Mouse (Mus musculus): ENCODE measurements at regions not wholly inside any gene's neighbourhood (a gene's known extent, or its start where the extent isn't known, plus 50 kb on each side); places are given as distances from the start of the nearest gene placed in this dataset.
A peak's percentile ranks its signal among the peaks of the same experiment; 100 is the strongest.
"Not testable (repeated sequence)": the region's sequence is repeated elsewhere in the genome, so short reads cannot be mapped to it uniquely, and the experiment has no call there.

GRCm38 (mm10) chr2:84042793-84043192, 52.4 kb downstream of the Gm13691 start:
- DNase-seq, result no peak

- DNase-seq, result no peak
Observed at GRCm38 (mm10) chr2:84048398-84049140, 58.2 kb downstream of the Gm13691 start.

DNA sequence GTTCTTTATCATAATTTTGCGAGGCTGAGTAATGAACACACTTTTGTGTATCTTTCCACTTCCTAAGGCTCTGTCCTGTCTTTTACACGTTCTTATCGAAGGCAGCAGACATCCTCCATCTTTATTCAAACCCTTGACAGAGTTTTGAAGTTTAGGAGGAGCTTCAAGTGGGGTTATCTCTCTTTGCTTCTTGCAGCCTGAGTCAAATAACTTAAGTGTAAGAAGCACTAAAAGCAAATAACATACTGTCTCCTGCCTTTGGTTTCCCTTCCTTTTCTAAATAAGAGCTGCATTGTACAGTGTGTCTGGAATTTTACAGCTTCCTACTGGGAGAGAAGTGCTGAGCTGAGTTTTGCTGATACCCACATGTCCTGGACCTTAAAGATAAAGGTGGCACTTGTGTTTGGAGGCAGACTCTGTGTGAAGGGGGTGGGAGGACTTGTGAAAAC, 61.6 kb downstream of the Gm13691 start:
- DNase-seq, result no peak

DNA sequence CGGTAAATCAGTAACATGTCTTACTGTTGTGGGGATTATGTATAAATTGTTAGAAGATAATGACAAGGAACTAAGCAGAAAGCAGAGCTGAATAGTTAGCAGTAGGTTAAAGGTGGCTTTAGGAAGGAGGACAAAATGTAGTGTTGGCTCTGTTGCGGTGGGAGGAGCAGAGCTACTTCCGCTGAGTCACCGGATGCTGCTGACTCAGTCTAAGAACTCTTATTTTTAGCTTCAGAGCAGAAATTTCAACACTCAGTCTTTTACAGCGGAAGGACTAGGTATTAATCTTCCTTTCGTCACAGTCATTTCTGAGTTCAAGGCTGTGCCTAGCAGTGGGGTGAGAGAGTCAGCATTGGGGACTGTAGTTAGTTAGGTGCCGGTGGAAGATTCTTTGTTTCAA, 68.9 kb downstream of the Gm13691 start:
- DNase-seq, result peak in 1 of 2 experiments; percentile 6

GRCm38 (mm10) chr2:84061221-84061620, 70.9 kb downstream of the Gm13691 start:
- no peak for DNase-seq

DNA sequence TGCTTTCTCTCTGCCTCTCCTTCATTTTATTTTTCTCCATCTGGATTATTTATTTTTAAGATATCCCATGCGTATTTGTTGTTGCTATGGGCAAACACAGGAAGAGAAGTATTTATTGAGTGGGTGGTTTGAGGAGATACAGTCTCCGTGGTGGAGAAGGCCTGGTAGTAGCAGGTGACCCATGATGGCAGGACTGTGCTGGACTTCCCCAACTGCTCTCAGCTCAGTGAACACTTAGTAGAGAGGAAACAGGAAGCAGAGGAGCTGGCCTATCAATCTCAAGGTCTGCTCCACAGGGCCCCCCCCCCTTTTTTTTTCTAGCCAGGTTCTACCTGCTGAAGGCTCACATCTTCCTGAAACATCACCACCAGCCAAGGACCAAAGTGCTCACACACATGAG, 74.0 kb downstream of the Gm13691 start:
- no peak for DNase-seq

DNA sequence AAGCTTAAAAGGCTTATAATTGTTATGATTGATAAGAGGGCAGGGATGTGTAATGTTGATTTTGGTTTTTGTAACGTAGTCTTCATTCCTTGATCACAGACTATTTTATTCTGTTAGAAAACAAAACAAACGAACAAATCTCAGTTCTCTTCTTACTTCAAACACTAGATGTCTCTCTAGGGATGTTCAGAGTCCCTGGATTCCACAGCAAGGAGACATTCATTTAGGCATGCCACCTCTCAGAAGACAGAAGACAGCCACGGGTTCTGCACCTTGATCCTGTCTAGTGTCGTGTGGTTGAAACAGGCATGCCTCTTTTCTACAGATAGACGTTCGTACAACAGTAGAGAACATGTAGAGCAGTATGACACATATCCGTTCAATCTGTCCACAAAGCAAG, 74.7 kb downstream of the Gm13691 start:
- DNase-seq, result no peak

- no peak for DNase-seq
Observed at GRCm38 (mm10) chr2:84065749-84066148, 75.4 kb downstream of the Gm13691 start.

GRCm38 (mm10) chr2:84066151-84066693, 75.9 kb downstream of the Gm13691 start:
- DNase-seq, result no peak

DNA sequence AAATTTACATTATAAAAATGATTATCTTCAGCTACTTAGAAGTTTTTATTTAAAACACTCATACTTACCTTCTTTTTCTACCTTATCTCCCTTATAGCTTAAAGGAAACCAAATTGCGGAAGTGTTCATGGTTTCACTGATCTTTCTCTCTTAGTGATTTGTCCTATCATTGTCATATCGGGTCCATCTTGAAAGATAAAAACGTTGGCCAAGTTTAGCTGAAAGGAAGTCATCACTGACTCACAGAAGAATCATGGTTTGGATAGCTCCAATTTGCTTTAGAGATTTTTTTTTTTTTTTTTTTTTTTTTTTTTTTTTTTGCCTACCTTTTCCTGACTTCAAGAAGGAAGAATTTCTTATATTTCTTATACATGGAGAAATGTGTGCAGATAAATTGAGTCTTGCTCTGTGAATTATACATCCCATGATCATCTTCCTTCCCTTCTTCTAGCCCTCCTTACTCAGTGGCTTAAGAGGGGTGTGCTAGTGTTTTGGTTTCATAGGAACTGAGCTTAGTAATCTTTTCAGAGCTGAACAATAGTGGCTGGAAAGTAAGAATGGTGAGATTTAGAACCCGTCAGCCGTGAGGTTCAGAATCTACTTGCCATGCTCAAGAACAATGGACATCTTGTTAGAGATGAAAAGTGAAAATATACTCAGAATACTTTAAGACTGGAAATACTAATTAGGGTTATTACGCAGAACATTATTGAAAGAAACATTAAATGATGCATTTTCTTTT, 76.6 kb downstream of the Gm13691 start:
- no peak for DNase-seq

GRCm38 (mm10) chr2:84068617-84069016, 78.3 kb downstream of the Gm13691 start:
- no peak for DNase-seq

GRCm38 (mm10) chr2:84069411-84069810, 79.1 kb downstream of the Gm13691 start:
- DNase-seq, result not testable (repeated sequence)

GRCm38 (mm10) chr2:84072881-84073583, 82.7 kb downstream of the Gm13691 start:
- DNase-seq, result peak; percentile 32 to 69

- DNase-seq, result no peak
Observed at GRCm38 (mm10) chr2:84075944-84076343, 85.6 kb downstream of the Gm13691 start.

- no peak for DNase-seq
Observed at GRCm38 (mm10) chr2:84079284-84079683, 88.9 kb downstream of the Gm13691 start.

DNA sequence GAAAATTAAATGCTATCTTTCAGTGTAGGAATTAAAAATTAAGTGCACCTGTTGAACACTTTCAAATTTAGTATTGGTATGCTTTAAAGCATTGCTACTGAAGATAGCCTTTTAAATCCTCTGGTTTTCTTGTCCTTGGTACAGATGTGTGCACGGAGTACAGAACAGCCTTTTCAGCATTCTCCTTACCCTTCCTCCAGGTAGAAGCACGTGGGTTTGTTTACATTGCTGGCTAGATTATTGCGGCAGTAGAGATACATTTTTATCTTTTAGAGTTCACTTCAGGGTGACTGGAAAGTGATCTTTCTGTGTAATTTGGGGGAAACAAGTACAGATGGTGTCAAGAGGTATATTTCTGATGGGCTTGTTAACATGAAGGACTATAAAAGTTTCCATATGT, 89.9 kb downstream of the Gm13691 start:
- no peak for DNase-seq

- DNase-seq, result no peak
Observed at GRCm38 (mm10) chr2:84094751-84095150, 104.4 kb downstream of the Gm13691 start.

GRCm38 (mm10) chr2:84098746-84099145, 108.4 kb downstream of the Gm13691 start:
- DNase-seq, result no peak

- DNase-seq, result no peak
Observed at GRCm38 (mm10) chr2:84113562-84113961, 123.2 kb downstream of the Gm13691 start.

DNA sequence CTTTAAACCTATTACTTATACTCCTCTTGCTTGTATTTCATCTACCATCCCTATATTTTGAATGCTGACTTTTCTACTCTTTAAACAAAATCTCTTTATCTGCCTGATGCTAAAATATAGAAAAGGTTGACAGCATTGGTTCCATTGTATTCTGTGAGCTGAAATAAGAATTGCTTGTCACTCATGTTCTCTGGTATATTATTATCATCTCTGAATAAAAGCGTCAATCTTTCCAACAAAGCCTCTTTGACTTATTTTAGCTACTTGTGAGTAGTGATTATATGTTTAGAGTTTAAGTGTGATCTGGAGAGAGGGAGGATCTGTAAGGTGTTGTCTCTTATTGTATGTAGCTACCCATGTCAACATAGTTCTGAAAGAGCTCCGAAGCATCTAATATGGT, 129.5 kb downstream of the Gm13691 start:
- no peak for DNase-seq

DNA sequence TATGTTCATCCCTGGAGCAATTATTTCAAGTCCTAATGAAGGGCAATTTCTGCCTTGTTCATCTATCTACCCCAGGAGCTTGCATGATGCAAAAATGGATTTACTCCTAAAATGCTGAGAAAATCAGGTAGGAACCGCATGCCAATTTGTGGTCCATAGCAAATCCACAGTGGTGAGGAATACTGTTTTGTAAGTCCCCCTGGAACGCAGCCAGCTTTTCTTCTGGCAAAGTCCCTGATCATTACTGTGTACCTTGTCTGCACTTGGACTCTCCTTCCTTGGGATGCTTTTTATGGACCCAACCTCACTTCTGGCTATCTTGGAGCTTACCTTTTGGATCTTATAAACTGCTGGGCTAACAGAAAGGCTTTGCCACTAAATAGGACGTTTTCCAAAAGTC, 137.2 kb downstream of the Gm13691 start:
- DNase-seq, result peak in 1 of 2 experiments; percentile 19

- no peak for DNase-seq
Observed at GRCm38 (mm10) chr2:84161742-84162141, 171.4 kb downstream of the Gm13691 start.

DNA sequence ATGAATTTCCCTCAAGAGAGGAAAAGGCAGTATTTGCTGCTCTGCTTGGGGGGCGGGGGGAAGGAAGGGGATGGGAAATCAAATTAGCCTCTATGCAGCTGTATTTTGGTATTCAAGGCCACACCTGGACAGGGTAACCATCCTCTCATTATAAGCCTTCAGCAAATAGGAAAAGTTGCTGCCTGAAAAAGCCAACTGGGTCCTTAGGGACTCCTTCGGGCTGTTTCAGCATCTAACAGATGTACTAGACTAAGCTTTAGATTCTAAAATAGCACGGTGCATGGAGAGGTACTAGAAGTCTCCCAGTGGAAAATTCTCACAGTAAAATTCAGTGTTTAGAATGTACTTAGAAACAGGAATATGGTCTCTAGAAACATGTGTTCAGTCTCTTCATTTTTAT, 183.1 kb downstream of the Gm13691 start:
- no peak for DNase-seq

Data from kidney, postnatal 25 days (tissue).